In the genomic region with DNA sequence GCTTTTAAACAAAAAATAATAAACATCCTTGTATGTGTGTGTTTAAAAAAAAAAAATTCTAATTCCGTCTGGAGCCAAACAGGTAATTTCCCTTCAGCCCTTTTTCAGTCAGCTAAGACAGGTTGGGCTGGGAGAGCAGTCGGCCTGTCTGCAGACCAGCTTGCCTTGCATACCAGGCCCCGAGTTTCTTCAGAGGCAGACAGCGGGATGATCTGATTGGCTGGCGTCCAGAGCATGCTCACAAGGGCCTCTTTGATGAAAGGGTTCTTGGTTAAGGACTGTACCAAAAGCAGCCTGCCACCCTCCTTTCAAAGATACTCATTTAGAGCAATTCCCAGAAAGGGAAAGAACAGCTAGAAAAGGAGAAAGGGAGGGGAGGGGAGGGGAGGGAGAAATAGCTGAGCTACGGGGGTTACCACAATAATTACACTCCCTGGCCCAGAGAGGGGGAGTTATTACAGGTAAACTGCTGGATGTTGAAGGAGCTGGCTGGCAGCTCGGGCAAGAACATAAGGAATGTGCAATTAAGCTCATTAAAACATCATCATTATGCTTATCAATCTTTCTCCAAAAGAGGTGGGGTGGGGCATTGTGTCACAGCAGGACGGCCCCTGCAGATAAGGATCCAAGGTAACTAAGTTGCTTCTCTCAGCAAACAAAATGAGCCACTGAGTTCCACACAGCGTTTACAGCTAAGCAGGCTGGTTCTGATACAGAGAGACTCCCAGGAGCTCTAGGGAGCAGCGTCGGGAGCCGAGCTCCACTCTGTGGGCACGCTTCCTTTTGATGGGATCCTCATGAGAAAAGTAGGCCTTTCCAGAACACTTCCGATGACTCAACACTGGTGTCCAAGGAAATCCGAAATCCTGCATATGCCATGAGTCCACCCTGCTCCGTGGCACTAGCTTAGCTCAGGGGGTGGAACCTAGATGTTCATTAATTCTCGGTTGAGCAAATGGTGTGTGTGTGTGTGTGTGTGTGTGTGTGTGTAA, we compare ENCODE assay signal across 8 mouse cellular contexts.
DNase-seq lines count a peak whose midpoint lies in the region; ATAC-seq lines count a peak whose summit lies in the region.

No protein-coding gene starts in this region.

- H3K9me3 ChIP-seq in embryonic facial prominence, embryonic 12.5 days: no peaks in the 10 kb centered on the region
- H3K9me3 ChIP-seq in intestine, embryonic 15.5 days: no peaks in the 10 kb centered on the region
- no peaks in the 10 kb centered on the region for H3K9me3 ChIP-seq in limb, embryonic 11.5 days (ENCODE audit: control insufficient read depth, low read length)

- H3K4me1 ChIP-seq in embryonic facial prominence, embryonic 12.5 days: peaks cover 45% of the 10 kb centered on the region
- peaks cover 19% of the 10 kb centered on the region for H3K4me1 ChIP-seq in intestine, embryonic 15.5 days (replicated peaks)
- peaks cover 11% of the 10 kb centered on the region for H3K4me1 ChIP-seq in limb, embryonic 11.5 days (ENCODE audit: control insufficient read depth, insufficient read depth, low read length)

- 44% methylated on average over 17 of the region's 17 CpGs for WGBS in embryonic facial prominence, embryonic 12.5 days
- 37% methylated on average over 17 of the region's 17 CpGs for WGBS in intestine, embryonic 15.5 days
- 43% methylated on average over 17 of the region's 17 CpGs for WGBS in limb, embryonic 11.5 days

- H3K9ac ChIP-seq in embryonic facial prominence, embryonic 12.5 days: no peak overlapping the region
- H3K9ac ChIP-seq in intestine, embryonic 15.5 days: no peak overlapping the region
- H3K9ac ChIP-seq in limb, embryonic 11.5 days (ENCODE audit: low read length): no peak overlapping the region

- no peak overlapping the region for H3K4me3 ChIP-seq in embryonic facial prominence, embryonic 12.5 days
- no peak overlapping the region for H3K4me3 ChIP-seq in intestine, embryonic 15.5 days (replicated peaks)
- no peak overlapping the region for H3K4me3 ChIP-seq in limb, embryonic 11.5 days (ENCODE audit: low read depth, low read length)

- H3K36me3 ChIP-seq in embryonic facial prominence, embryonic 12.5 days: no peaks in the 10 kb centered on the region
- no peaks in the 10 kb centered on the region for H3K36me3 ChIP-seq in intestine, embryonic 15.5 days
- H3K36me3 ChIP-seq in limb, embryonic 11.5 days (ENCODE audit: control insufficient read depth, insufficient read depth, low read length): no peaks in the 10 kb centered on the region

- no peak overlapping the region; the same call in 1 of the 2 replicates for H3K4me2 ChIP-seq in embryonic facial prominence, embryonic 12.5 days (replicated peaks)
- peak overlapping the region; percentile 17; the same call in 1 of the 2 replicates for H3K4me2 ChIP-seq in intestine, embryonic 15.5 days (replicated peaks)
- no peak overlapping the region for H3K4me2 ChIP-seq in limb, embryonic 11.5 days (ENCODE audit: low read depth, severe bottlenecking)

- 0 out of 2 replicates have a peak, but pooled peaks have one; percentile 48 for ATAC-seq in embryonic facial prominence, embryonic 12.5 days (ENCODE audit: insufficient number of reproducible peaks, insufficient read depth, low FRiP score, low TSS enrichment)
- ATAC-seq in intestine, embryonic 15.5 days: peak; percentile 77
- peak; percentile 68; the same call in 1 of the 2 replicates for ATAC-seq in limb, embryonic 11.5 days (ENCODE audit: insufficient number of reproducible peaks, low FRiP score, low TSS enrichment, low read depth)

- DNase-seq in adrenal gland, adult 2 months: peak; percentile 56
- no peak for DNase-seq in adrenal gland, postnatal 4 days (ENCODE audit: low spot score in 2 of 2)
- peak; percentile 82 for DNase-seq in ES-CJ7 (ENCODE audit: low read depth, low spot score)
- peak; percentile 73 for DNase-seq in limb, embryonic 11.5 days (ENCODE audit: low spot score)
- DNase-seq in right cerebral cortex, adult 2 months (ENCODE audit: low spot score in 2 of 2): peak; percentile 47 to 51
- DNase-seq in spleen, postnatal 36 days (ENCODE audit: low spot score in 2 of 2): no peak

- peak overlapping the region; percentile 65 for H3K27ac ChIP-seq in embryonic facial prominence, embryonic 12.5 days
- H3K27ac ChIP-seq in intestine, embryonic 15.5 days: peak overlapping the region; percentile 60; the same call in 1 of the 2 replicates
- no peak overlapping the region; the same call in 1 of the 2 replicates for H3K27ac ChIP-seq in limb, embryonic 11.5 days (replicated peaks; ENCODE audit: low read depth, low read length)

- no peaks in the 10 kb centered on the region for H3K27me3 ChIP-seq in embryonic facial prominence, embryonic 12.5 days
- no peaks in the 10 kb centered on the region for H3K27me3 ChIP-seq in intestine, embryonic 15.5 days (replicated peaks)
- H3K27me3 ChIP-seq in limb, embryonic 11.5 days (ENCODE audit: control insufficient read depth, insufficient read depth, low read length): no peaks in the 10 kb centered on the region

Comparison
In these comparisons a context has a peak if more than half of its experiments do, and no peak if none do; other contexts are left out.
1. DNase-seq: peak in adrenal gland, adult 2 months (single experiment), ES-CJ7 (single experiment), limb, embryonic 11.5 days (single experiment) and right cerebral cortex, adult 2 months (2 of 2); none in adrenal gland, postnatal 4 days (0 of 2) and spleen, postnatal 36 days (0 of 2).
2. Peak in every context shown above with its lines, with median percentiles within 50 percentile points of each other: ATAC-seq.